Mouse (Mus musculus): ENCODE results near the gene Fbxo4.

Fbxo4 gene

GRCm38 (mm10) chr15:3979061-3979848 lies at the start of gene Fbxo4:
Fbxo4 (minus strand) TSS chr15:3979573.
- DNase-seq = peak; percentile 87 to 90

- DNase-seq = peak; percentile 35 to 54
Measured at GRCm38 (mm10) chr15:4028960-4029359, 49.6 kb upstream of the Fbxo4 start.

GRCm38 (mm10) chr15:4028411-4028700 lies 49.0 kb upstream of the Fbxo4 start:
- DNase-seq = no peak

GRCm38 (mm10) chr15:4027671-4028410 lies 48.5 kb upstream of the Fbxo4 start:
- DNase-seq = no peak

GRCm38 (mm10) chr15:4026831-4027584 lies 47.6 kb upstream of the Fbxo4 start:
- DNase-seq = peak; percentile 86 to 89

GRCm38 (mm10) chr15:4026231-4026773 lies 46.9 kb upstream of the Fbxo4 start, which contains the start of gene Oxct1:
Oxct1 (plus strand) TSS chr15:4026383.
- DNase-seq = peak; percentile 93 to 96

GRCm38 (mm10) chr15:4025508-4025904 lies 46.1 kb upstream of the Fbxo4 start:
- DNase-seq = peak in 1 of 2 experiments; percentile 24

- DNase-seq = no peak
Measured at GRCm38 (mm10) chr15:4024726-4025507, 45.5 kb upstream of the Fbxo4 start.

GRCm38 (mm10) chr15:4023747-4024146 lies 44.4 kb upstream of the Fbxo4 start:
- DNase-seq = no peak

- no peak for DNase-seq
Measured at GRCm38 (mm10) chr15:4020711-4021110, 41.3 kb upstream of the Fbxo4 start.

- DNase-seq = no peak
Measured at GRCm38 (mm10) chr15:4013873-4014272, 34.5 kb upstream of the Fbxo4 start.

- no peak for DNase-seq
Measured at GRCm38 (mm10) chr15:4000536-4000935, 21.2 kb upstream of the Fbxo4 start.

- no peak for DNase-seq
Measured at GRCm38 (mm10) chr15:3999144-3999543, 19.8 kb upstream of the Fbxo4 start.

- DNase-seq = no peak
Measured at GRCm38 (mm10) chr15:3996267-3997010, 17.1 kb upstream of the Fbxo4 start.

GRCm38 (mm10) chr15:3995448-3996266 lies 16.3 kb upstream of the Fbxo4 start, which contains the start of gene AW549877:
AW549877 (minus strand) TSS chr15:3995744.
- peak; percentile 99 for DNase-seq

GRCm38 (mm10) chr15:3994852-3995447 lies 15.6 kb upstream of the Fbxo4 start:
- no peak for DNase-seq

GRCm38 (mm10) chr15:3987981-3988380 lies 8.6 kb upstream of the Fbxo4 start:
- no peak for DNase-seq

GRCm38 (mm10) chr15:3984876-3985275 lies 5.5 kb upstream of the Fbxo4 start:
- no peak for DNase-seq

- DNase-seq = no peak
Measured at GRCm38 (mm10) chr15:3982732-3983131, 3.4 kb upstream of the Fbxo4 start.

- no peak for DNase-seq
Measured at GRCm38 (mm10) chr15:3979871-3980270, 498 bp upstream of the Fbxo4 start.

All from cerebellum, adult 18-20 months (tissue).